Mouse (Mus musculus) bone marrow, adult 2 months (tissue): ENCODE results near the gene Sema4f. TPM values are rescaled to one million over a fixed set of nuclear protein-coding genes. Genes with fewer than 3 reads are reported as not detected.

ENCODE experiments used
- H3K27ac ChIP-seq: fragments of 200-500 bp; 2 replicates; pipeline ENCODE4 v1.5.1; 2012; ENCODE audit warnings: low read depth, mild to moderate bottlenecking, control low read depth, inconsistent platforms, low read length; ENCODE audit not compliant: control insufficient read depth, poor library complexity, insufficient read depth
- H3K4me1 ChIP-seq: fragments of 200-500 bp; 2 replicates; pipeline ENCODE4 v1.6.1; 2011; ENCODE audit warnings: low read length; ENCODE audit not compliant: control insufficient read depth, insufficient read depth
- H3K4me3 ChIP-seq: fragments of 200-500 bp; replicated peaks from 2 replicates; pipeline ENCODE3; 2011; ENCODE audit warnings: mild to moderate bottlenecking, low read depth, low read length, control low read depth; ENCODE audit not compliant: control insufficient read depth
- CTCF ChIP-seq: fragments of 200-500 bp; IDR thresholded peaks from 2 replicates; pipeline ENCODE4 v1.5.1; 2011; ENCODE audit warnings: low read length, control low read depth; ENCODE audit not compliant: control insufficient read depth, insufficient read depth
- POLR2A ChIP-seq: fragments of 200-500 bp; IDR thresholded peaks from 2 replicates; pipeline ENCODE4 v1.6.1; 2011; ENCODE audit warnings: low read depth, mild to moderate bottlenecking, control low read depth, low read length, borderline replicate concordance; ENCODE audit not compliant: control insufficient read depth
- WGBS: fragments of 180-500 bp; shearing (Covaris S2); methylation state at CpG from one replicate; pipeline ENCODE4 v1.1.7; 2018; 5-methylcytosine and 5-hydroxymethylcytosine counted together
- polyA plus RNA-seq: library from polyadenylated mRNA; stranded (reverse); fragments of >200 nt; gene quantifications from 2 replicates; pipeline ENCODE4 v1.2.4, GENCODE M21; 2011; ENCODE audit warnings: low replicate concordance; ENCODE audit not compliant: missing spikeins, insufficient read depth, insufficient read length

Sema4f gene
- polyA plus RNA-seq, 1 experiment = 3.2 TPM

DNA sequence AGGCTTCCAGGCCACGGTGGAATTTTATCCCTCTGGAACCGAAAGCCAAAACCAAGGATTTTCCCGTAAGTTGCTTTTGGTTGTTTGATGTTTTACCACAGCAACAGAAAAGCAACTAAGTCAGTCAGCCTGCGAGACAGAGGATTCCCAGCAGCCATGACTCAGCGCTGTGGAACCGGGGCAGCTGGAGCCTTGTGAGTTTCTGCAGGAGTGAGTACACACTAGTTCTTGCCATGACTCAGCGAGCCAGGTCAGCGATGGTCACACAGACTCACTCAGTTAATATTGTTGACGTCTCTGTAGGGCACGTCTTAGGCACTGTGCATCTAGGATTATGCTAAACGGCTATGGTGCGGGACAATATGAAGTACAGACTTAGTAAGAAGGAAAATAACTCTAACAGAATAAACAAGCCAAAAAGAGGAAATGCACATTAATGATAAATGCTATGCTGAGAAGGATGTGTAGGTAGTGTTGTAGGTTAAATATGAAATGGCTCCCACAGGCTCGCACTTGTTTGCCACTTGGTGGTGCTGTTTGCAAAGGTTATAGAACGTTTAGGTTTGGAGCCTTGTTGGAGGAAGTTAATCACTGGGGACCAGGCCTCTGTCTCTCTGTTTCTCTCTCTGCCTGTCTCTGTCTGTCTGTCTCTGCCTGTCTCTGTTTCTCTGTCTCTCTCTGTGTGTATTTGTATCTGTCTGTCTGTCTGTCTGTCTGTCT lies 30.3 kb downstream of the Sema4f start:
- Histone ChIP-seq H3K4me3 (no peak overlapping the region), H3K27ac (no peak overlapping the region), H3K4me1 (peaks cover 6% of the 10 kb centered on the region)
- 21% methylated on average over 14 of the region's 14 CpGs for WGBS
- TF ChIP-seq CTCF (peak; percentile 46), POLR2A (no peak)

DNA sequence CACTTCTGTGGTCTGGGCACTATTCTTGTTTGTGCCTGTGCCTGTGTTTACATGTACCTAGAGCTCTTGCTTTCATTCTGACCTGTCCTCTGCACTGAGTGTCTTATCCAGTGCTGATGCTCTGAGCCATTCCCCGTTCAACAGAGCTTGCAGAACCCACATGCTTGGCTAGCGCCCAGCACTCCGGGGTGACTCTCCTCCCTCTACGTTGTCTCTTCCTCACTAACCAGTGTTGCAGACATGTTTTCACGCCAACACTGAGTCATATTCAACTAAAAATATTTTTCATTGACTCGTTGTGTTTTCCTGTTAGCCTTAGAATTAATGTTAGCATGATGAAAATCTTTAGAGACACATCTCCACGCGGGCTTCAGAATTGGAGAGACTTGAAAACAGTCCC lies 31.5 kb downstream of the Sema4f start:
- 33% methylated on average over 8 of the region's 8 CpGs for WGBS
- TF ChIP-seq POLR2A = no peak
- TF ChIP-seq CTCF = no peak
- H3K4me1 ChIP-seq = peaks cover 2% of the 10 kb centered on the region
- H3K27ac ChIP-seq = no peak overlapping the region
- no peak overlapping the region for H3K4me3 ChIP-seq

DNA sequence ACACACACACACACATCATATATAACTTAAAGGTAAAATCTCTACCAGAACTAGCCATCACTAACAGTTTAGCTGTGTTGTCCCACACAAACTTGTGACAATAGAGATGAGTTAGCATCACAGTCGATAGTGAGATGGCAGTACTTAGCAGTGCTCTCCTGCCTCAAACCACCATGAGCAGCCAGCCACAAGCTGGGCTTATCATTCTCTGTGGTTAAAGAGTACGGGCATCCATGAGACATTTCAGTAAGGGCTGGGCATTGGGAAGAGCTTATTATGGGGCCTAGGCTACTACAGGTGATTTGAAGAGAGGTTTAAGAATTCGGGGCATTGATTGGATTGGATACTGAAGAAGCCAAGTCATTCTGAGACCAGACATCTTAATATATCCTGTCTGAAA lies 32.6 kb downstream of the Sema4f start:
- Histone ChIP-seq H3K27ac (no peak overlapping the region), H3K4me1 (peaks cover 1% of the 10 kb centered on the region; the same call in 1 of the 2 replicates), H3K4me3 (no peak overlapping the region)
- WGBS = 53% methylated on average over 3 of the region's 3 CpGs
- TF ChIP-seq POLR2A (no peak), CTCF (no peak)

DNA sequence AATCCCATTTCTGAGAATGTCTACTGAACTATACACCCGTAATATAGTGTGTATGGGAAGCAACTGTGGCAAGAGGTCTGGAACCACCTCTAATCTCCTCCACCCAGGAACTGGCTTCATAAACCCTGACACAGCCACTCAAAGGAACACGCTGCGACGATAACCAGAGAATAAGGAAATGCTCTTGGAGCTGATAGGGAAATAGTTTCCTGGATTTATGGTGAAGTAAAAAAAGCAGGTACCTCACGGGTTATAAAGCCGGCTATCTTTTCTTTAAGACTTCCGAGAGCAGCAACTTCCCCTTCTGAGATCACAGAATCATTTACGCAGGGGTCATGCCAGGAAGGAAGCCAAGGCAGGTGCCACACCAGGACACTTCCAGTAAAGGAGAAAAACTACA lies 37.0 kb downstream of the Sema4f start:
- no peak overlapping the region for H3K27ac ChIP-seq
- H3K4me1 ChIP-seq = no peaks in the 10 kb centered on the region
- no peak overlapping the region for H3K4me3 ChIP-seq
- WGBS = 2% methylated on average over 8 of the region's 8 CpGs
- TF ChIP-seq POLR2A = no peak
- no peak for TF ChIP-seq CTCF

DNA sequence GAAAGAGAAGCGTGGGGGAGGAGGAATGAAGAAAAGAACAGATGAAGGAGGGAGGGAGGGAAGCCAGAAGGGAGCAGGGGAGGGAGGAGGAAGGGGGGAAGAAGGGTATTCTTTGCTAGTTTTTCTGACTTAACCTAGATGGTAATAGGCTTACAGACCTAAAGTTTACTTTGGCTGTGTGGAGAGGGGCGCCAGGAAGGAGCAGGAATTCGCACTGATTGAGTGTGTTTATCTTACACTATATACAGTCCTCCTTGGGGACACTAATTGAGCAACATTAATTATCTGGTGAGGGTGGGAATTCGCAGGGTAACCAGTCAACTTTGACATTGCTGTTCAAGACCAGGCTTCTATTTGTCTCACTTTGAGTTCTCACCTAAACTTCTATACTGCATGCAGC lies 40.8 kb downstream of the Sema4f start:
- WGBS = 68% methylated on average over 4 of the region's 4 CpGs
- no peaks in the 10 kb centered on the region for H3K4me1 ChIP-seq
- H3K27ac ChIP-seq = no peak overlapping the region
- no peak for TF ChIP-seq POLR2A
- no peak for TF ChIP-seq CTCF
- no peak overlapping the region for H3K4me3 ChIP-seq

DNA sequence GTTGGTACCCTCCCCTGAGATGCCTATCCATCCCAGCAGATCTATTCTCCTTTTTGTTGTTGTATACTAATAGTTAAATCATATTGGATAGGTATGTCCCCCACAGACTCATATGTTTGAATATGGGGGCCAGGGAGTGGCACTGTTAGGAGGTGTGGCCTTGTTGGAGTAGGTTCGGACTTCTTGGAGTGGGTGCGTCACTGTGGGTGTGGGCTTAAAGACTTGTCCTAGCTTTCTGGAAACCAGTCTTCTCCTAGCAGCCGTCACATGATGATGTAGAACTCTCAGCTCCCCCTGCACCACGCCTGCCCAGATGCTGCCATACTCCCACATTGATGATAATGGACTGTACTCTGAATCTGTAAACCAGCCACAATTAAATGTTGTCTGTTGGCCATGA lies 41.3 kb downstream of the Sema4f start:
- no peaks in the 10 kb centered on the region for H3K4me1 ChIP-seq
- no peak overlapping the region for H3K4me3 ChIP-seq
- WGBS = 78% methylated on average over 4 of the region's 4 CpGs
- H3K27ac ChIP-seq = no peak overlapping the region
- TF ChIP-seq CTCF (no peak), POLR2A (no peak)

DNA sequence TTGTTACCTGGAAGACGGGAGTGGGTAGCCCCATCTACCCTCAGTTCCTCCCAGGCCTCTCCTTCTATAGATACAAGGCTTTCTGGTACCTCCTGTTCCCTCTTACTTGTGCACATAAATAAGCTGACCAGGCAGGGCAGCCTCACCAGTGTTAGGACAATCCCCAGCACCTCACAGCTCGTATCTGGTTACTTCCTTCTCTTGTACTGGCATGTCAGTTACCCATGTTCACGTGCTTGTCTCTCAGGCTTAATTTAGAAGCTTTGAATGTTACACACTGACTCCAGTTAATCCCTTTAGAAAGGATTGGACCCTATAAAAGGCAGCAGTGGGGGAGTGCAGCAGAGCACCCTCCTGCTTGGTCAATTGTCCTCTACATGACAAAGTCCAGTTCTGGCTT lies 42.3 kb downstream of the Sema4f start:
- Histone ChIP-seq H3K4me3 (no peak overlapping the region), H3K27ac (no peak overlapping the region), H3K4me1 (no peaks in the 10 kb centered on the region)
- 27% methylated on average over 3 of the region's 3 CpGs for WGBS
- TF ChIP-seq POLR2A = no peak

DNA sequence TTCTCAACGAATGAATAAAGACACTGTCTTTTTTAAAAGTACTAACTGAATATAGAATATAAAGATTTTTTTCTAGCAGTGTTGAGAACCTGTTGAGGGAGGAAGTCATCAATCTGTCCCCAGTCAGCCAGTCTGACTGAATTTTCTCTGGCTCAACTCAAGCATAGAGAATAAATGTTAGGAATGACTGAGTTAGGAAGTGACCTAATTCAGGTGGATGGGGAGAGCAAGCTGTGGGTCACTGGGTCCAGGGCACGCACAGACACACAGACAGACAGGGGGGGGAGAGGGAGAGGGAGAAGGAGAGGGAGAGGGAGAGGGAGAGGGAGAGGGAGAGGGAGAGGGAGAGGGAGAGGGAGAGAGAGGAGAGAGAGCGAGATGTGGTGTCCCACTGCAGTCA lies 46.2 kb downstream of the Sema4f start:
- Histone ChIP-seq H3K27ac (no peak overlapping the region), H3K4me3 (no peak overlapping the region), H3K4me1 (no peaks in the 10 kb centered on the region)
- 53% methylated on average over 3 of the region's 3 CpGs for WGBS
- TF ChIP-seq POLR2A = no peak
- no peak for TF ChIP-seq CTCF

DNA sequence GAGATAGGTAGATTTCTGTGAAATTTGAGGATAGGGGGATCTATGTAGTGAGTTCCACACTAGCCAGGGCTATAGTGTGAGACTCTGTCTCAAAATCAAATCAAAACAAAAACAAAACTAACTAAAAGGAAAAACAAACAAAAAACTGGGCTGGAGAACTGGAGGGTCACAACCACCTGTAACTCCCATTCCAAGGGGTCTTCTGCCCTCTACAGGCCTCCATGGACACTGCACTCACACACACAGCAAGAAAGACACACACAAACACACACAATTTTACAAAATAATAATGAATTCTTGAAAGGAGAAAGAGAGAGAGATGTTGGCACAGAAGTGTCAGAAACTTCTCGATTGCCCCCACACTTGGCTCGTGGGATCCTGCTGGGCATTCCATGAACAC lies 47.0 kb downstream of the Sema4f start:
- H3K4me1 ChIP-seq = no peaks in the 10 kb centered on the region
- 80% methylated on average over 2 of the region's 2 CpGs for WGBS
- TF ChIP-seq POLR2A (no peak), CTCF (peak; percentile 68)
- H3K4me3 ChIP-seq = no peak overlapping the region
- H3K27ac ChIP-seq = no peak overlapping the region
